Mouse (Mus musculus): ENCODE measurements around the gene Tmem150c. TPM values are rescaled to one million over a fixed set of nuclear protein-coding genes. Genes with fewer than 3 reads are reported as not detected.

The Tmem150c gene
- total RNA-seq, 1 experiment from 2014 or later: not detected

GRCm38 (mm10) chr5:100058729-100059128 is 100.9 kb downstream of the Tmem150c start:
- ATAC-seq (replicated peaks; ENCODE audit: low read depth, poor library complexity, severe bottlenecking): no peak

GRCm38 (mm10) chr5:100057461-100058209 is 102.0 kb downstream of the Tmem150c start:
- no peak for ATAC-seq (replicated peaks; ENCODE audit: low read depth, poor library complexity, severe bottlenecking)

GRCm38 (mm10) chr5:100055866-100056369 is 103.7 kb downstream of the Tmem150c start:
- ATAC-seq (replicated peaks; ENCODE audit: low read depth, poor library complexity, severe bottlenecking): no peak

GRCm38 (mm10) chr5:100054807-100055547 is 104.6 kb downstream of the Tmem150c start:
- peak; percentile 76 for ATAC-seq (replicated peaks; ENCODE audit: low read depth, poor library complexity, severe bottlenecking)

GRCm38 (mm10) chr5:100052728-100053127 is 106.9 kb downstream of the Tmem150c start:
- no peak for ATAC-seq (replicated peaks; ENCODE audit: low read depth, poor library complexity, severe bottlenecking)

- no peak for ATAC-seq (replicated peaks; ENCODE audit: low read depth, poor library complexity, severe bottlenecking)
Measured at GRCm38 (mm10) chr5:100049904-100050303, 109.7 kb downstream of the Tmem150c start.

- ATAC-seq (replicated peaks; ENCODE audit: low read depth, poor library complexity, severe bottlenecking): no peak
Measured at GRCm38 (mm10) chr5:100047871-100048270, 111.7 kb downstream of the Tmem150c start.

GRCm38 (mm10) chr5:100047143-100047640 is 112.4 kb downstream of the Tmem150c start:
- ATAC-seq (replicated peaks; ENCODE audit: low read depth, poor library complexity, severe bottlenecking): no peak

GRCm38 (mm10) chr5:100046096-100046495 is 113.5 kb downstream of the Tmem150c start:
- no peak for ATAC-seq (replicated peaks; ENCODE audit: low read depth, poor library complexity, severe bottlenecking)

- ATAC-seq (replicated peaks; ENCODE audit: low read depth, poor library complexity, severe bottlenecking): no peak
Measured at GRCm38 (mm10) chr5:100044621-100045020, 115.0 kb downstream of the Tmem150c start.

GRCm38 (mm10) chr5:100044030-100044429 is 115.6 kb downstream of the Tmem150c start:
- no peak for ATAC-seq (replicated peaks; ENCODE audit: low read depth, poor library complexity, severe bottlenecking)

GRCm38 (mm10) chr5:100043361-100043760 is 116.2 kb downstream of the Tmem150c start:
- ATAC-seq (replicated peaks; ENCODE audit: low read depth, poor library complexity, severe bottlenecking): no peak

GRCm38 (mm10) chr5:100042467-100042866 is 117.1 kb downstream of the Tmem150c start:
- ATAC-seq (replicated peaks; ENCODE audit: low read depth, poor library complexity, severe bottlenecking): no peak

GRCm38 (mm10) chr5:100041272-100041671 is 118.3 kb downstream of the Tmem150c start:
- no peak for ATAC-seq (replicated peaks; ENCODE audit: low read depth, poor library complexity, severe bottlenecking)

- ATAC-seq (replicated peaks; ENCODE audit: low read depth, poor library complexity, severe bottlenecking): peak; percentile 22
Measured at GRCm38 (mm10) chr5:100040281-100040784, 119.3 kb downstream of the Tmem150c start.

GRCm38 (mm10) chr5:100039602-100040142 is 119.9 kb downstream of the Tmem150c start, which contains the start of the genes Hnrnpdl and Enoph1:
TSS of gene Hnrnpdl (minus strand) at chr5:100039664.
TSS of gene Enoph1 (plus strand) at chr5:100039985.
- peak; percentile 64 for ATAC-seq (replicated peaks; ENCODE audit: low read depth, poor library complexity, severe bottlenecking)

GRCm38 (mm10) chr5:100038714-100039601 is 120.7 kb downstream of the Tmem150c start:
- peak; percentile 53 for ATAC-seq (replicated peaks; ENCODE audit: low read depth, poor library complexity, severe bottlenecking)

GRCm38 (mm10) chr5:100037965-100038713 is 121.5 kb downstream of the Tmem150c start:
- ATAC-seq (replicated peaks; ENCODE audit: low read depth, poor library complexity, severe bottlenecking): peak; percentile 24

GRCm38 (mm10) chr5:100036681-100037080 is 122.9 kb downstream of the Tmem150c start:
- no peak for ATAC-seq (replicated peaks; ENCODE audit: low read depth, poor library complexity, severe bottlenecking)
